Mouse (Mus musculus): ENCODE data around the gene Odf2. TPM values are rescaled to one million over a fixed set of nuclear protein-coding genes. Genes with fewer than 3 reads are reported as not detected.

Gene Odf2
- 10 to 100 TPM; 21.3 to 29.7 TPM for total RNA-seq (2021)
- long read RNA-seq, experiment 1, transcript Odf2-204 (21 exons, 3,826 nt) = major isoform, 14 of 40 reads
- long read RNA-seq, experiment 1, partial matches to known transcripts = 6 of 40 reads
- long read RNA-seq, experiment 1, other reads (novel, unspliced or antisense) = 14 of 40 reads
- long read RNA-seq, experiment 2, transcript Odf2-204 (21 exons, 3,826 nt) = major isoform, 6 of 24 reads
- long read RNA-seq, experiment 2, partial matches to known transcripts = 6 of 24 reads
- long read RNA-seq, experiment 2, other reads (novel, unspliced or antisense) = 11 of 24 reads

DNA sequence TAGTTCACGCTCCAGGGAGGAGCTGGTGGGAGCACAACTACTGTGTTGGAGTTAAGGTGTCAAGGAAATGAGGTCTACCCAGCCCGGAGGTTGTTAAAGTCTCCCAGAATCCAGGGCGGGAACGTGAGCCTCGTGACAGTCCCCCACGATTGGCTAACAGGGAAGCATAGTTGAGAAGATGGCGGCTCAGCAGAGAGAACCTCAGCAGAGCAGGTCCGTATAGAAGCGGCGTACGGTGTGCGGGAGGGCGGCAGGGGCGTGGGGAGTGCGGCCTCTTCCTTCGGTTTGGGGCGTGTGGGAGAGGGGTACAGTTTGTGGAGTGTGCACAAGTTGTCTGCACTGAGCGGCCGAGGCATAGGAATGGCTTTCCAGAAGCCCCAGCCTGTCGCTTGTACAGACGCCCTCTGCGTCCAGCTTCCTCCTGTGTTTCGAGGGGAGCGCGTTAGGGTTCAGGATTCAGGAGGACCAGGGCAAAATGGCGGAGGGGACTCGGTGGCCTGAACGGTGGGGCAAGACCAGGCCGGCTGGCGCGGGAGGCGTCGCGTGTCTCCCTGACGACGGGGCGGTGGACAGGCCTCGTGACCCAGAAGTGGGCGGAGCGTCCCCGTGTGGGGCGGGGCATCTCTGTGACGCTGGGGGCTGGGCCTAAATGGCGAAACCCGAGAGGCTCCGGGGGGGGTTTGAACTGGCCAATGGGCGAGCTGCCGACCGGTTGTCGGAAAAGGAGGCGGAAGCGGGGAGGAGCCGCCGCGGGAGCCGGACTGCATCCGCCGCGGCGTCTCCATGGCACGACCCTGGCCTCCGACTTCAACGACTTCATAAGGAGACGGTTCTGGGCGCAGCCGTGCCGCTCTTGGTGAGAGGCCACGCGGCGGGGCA, at the start of gene Odf2:
Odf2 (plus strand) TSS at position 156 of the 879 bp plus-strand sequence.
- DNase-seq = peak; percentile 100

DNA sequence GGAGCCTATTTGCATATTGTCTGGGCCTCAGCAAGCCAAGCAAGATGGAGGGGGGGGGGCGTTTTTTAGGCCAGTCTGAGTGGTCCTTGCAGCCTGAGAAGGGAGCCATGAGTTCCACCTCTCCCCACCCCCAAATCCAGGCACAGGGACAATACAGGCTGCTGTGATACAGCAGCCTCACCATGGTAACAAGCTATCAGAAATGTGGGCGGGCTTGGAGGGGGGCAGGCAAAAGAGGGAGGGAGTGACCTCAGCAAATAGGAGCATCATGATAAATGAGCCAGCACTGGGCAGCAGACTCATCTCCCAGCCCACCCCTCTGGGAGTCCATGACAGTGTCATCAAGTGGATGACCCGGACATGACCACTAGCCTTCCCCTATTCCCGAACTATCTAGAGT, 49.6 kb upstream of the Odf2 start:
- DNase-seq = no peak

DNA sequence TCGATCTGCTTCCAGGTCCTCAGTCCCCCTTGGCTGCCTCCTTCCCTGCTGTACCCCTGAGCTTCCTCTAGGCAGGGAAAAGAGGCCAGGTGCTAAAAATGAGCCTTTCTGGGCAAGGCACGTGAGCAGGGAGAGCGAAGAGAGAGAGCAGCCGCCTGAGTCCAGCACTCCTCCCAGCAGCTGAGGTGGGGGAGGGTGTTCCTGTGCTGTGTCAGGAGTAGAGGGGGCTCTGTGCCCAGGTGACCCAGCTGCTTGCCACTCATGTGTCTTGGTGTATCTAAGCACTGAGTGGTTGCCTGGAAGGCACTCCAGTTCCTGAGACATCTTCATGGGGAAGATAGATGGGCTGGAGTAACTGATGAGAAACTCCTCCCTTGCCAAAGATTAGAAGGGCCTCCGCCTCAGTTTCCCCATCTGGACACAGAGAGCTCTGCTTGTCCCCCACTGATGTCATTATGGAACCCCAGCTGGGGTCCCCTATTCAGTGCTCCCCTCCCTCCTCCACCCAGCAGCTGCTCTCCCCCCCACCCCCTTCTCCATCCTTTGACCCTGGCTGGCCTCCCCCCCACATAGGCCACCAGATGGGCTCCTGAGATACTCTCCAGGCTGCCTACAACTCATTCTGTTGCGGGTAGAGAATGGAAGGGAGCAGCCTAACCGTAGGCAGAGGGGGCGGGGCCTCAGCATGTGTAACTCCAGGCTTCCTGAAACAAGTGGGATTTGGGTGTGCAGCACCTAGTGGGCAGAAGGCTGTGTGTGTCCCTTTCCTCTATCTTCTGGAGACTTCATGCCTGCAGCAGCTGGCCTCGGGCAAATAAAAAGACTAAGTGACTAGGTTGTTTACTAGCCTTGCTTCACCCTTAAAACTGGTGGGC, 45.6 kb upstream of the Odf2 start:
- DNase-seq = no peak

- no peak for DNase-seq
These were observed 44.9 kb upstream of the Odf2 start for GRCm38 (mm10) chr2:29844115-29844514.

- no peak for DNase-seq
These were observed 44.4 kb upstream of the Odf2 start for GRCm38 (mm10) chr2:29844661-29845060.

GRCm38 (mm10) chr2:29845636-29846035, 43.4 kb upstream of the Odf2 start:
- no peak for DNase-seq

DNA sequence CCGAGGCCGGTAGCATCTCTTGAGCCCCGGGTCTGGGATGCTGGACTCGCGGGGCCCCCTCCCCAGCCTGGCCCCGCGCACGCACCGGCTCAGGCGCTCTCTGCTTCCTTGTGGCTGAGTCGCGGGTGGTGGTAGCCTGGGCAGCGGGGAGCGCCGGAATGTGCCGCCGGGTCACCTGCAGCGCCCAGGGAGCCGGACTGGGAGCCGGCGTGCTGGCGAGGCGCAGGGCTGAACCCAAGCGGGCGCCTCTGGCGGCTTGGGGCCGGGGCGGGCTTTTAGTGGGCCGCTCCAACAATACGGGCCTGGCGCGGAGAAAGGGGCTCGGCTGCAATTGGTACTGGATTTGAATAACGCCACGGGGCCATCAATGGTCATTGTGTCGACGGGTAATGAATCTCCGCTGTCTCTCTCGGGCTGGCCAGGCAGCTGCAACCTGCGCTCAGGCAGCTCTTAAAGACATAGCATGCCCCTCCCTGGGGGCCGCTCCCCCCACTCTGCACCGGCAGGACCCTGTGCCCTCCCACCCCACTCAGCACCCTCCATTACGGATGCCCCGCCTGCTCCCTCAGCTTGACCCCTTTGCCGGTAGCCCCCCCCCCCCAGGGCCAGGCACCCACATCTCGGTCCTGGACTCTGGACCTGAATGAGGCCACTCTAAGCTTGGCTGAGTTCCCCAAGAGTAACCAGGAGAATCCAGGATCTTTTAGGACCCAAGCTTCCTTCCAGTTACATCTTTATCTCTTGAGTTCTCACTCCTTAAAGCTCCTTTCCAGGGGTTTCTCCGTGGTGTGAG, 42.8 kb upstream of the Odf2 start:
- no peak for DNase-seq

DNA sequence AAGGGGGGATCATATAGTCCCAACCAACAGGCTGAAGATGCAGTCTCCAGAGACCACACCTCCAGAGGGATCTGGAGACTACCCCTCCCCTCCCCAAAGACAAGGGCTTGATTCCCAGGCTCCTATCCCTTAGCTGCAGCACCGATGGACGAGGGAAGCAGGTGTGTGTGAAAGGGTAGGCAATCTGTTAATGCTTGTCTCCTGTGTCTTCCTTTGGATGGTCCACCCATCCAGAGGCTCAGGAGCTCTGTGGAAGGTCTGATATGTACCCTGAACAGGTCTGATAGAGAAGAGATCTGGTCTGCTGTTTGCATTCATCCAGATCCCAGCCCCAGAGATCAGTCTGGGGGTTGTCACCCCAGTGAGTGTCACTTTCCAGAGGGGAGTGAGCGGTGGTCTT, 42.1 kb upstream of the Odf2 start:
- DNase-seq = no peak

GRCm38 (mm10) chr2:29849041-29849440, 40.0 kb upstream of the Odf2 start:
- no peak for DNase-seq

GRCm38 (mm10) chr2:29849841-29850480, 39.1 kb upstream of the Odf2 start:
- no peak for DNase-seq

DNA sequence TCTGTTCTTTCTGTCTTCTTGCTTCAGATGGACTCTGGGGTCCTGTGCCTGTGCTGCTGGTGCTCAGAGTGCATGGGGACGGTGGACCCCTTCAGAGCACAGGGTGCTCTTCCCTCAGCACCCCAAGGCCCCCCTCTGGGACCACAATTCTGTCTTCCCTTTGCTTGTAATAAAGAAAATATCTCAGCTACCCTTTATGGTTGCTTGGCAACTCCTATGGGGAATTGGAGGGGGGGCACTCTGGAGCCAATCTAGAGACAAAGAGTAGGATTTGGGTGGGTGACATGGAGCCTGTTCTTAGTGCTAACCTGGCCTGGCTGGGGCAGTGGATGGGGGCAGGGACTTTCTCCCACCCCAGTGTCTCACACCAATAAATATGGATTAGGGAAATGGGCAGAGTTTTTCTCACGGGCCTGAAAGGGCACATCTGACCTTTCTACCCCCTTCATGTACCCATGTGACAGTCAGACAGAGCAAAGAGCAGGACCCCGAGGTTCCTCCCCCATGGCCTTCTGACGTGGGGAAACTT, 36.0 kb upstream of the Odf2 start:
- DNase-seq = no peak

DNA sequence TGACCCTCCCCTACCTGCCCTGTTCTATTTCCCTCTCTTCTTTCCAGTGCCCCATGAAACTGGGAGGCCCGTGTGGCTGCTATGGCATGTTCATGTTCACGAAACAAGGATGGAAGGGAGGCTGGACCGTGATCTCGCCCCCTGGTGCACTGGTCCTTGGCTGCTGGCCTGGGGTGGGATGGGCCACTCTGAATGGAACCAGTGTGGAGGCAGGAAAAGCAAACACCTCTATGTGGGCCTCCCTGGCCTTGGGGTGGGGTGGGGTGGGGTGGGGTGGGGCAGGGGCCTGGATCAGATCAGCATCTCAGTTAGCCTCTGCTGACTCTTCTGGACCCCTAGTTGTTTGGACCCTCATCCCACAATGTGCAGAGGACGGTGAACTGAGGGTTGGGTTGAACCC, 35.3 kb upstream of the Odf2 start:
- no peak for DNase-seq

GRCm38 (mm10) chr2:29855585-29856210, 33.3 kb upstream of the Odf2 start:
- DNase-seq = no peak

GRCm38 (mm10) chr2:29856451-29857260, 32.4 kb upstream of the Odf2 start:
- no peak for DNase-seq

DNA sequence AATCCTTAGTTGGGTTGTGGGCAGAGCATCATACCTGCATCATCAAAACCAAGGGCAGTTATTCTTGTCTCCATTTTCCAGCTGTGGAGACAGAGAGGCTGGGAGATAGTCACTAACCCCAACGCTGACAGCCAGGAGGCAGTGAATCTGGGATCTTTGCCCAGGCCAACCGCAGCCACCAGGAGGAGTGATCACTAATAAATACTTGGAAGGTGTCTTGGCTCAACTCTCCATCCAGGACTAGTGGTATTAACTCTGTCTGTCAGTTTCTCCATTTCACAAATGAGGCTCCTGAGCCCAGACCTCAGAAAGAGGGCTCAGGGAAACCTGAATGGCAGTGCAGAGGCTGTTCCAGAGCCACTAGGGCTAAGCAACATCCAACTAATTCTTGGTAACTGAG, 31.7 kb upstream of the Odf2 start:
- DNase-seq = peak; percentile 43

DNA sequence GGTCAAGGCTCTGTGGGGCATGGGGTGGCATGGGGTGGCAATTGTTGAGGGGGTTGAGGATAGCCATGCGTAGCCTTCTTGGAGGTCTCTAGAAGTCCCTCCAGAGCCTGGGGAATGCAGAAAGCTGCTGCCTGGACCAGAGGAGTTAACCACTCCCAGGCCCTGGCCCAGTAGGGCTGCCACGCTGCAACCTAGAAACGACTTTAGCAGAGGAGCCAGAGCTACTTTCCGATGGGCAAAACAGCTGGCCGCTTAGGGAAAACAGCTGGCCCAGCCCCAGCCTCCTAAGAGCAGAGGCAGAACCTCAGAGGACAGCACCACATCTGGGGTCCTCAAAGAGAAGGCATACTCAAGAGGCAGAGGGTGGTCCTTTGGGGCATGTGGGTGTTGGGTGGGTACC, 31.1 kb upstream of the Odf2 start:
- DNase-seq = peak; percentile 36

DNA sequence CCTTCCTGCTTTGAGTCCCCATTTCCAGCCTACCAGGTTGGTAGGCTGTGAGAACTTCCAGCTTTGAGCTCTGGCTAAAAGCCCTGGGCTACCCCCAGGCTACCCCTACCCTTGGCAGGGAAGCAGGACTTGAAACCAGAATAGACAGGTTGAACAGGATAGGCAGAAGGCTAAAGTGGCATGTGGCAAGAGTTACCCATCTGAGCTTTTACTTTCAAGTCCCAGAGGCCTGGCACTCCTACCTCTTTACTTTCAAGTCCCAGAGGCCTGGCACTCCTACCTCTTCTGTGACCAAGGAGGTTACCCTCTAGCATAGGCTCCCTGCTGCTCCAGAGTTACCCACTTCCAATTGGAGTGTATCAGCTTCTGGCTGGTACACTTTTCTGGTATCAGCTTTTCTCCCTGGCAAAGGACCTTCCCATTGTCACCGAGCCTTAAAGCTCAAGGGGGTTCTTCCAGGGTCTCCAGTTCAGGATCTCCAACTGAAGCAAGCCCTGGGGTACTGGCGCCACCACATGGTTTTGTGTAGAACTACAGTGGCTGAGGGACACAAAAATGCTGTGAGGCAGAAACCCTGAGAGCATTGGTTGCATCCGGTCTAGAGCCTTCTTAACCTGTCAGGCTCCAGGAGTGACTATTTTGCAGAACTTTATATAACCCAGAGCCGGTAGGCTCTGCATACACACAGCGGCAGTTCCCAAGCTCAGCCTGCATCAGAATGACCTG, 30.1 kb upstream of the Odf2 start:
- DNase-seq = peak; percentile 40

DNA sequence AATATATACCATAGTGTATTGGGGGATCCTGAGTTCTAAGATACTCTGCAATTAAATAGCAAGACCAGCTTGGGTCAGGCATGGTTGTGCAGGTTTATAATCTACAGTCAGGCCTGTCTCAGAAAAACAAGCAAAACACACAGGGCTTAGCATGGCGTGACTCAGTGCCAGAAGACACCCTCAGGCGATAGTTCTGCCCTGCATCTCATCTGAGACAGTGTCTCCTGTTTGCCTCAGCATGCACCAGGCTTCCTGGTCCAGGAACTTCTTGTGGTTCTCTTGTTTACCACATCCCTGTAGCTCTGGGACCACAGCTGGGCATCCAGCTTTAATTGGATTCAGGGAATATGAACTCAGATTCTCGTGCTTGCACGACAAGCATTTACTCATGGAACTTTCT, 23.9 kb upstream of the Odf2 start:
- no peak for DNase-seq
